Comparison of ENCODE assay signal across 8 mouse cellular contexts in genomic region chr3:90255194-90255565, GRCm38 (mm10). TPM values are rescaled to one million over a fixed set of nuclear protein-coding genes. Genes with fewer than 3 reads are reported as not detected.
DNase-seq lines count a peak whose midpoint lies in the region; ATAC-seq and TF ChIP-seq lines count a peak whose summit lies in the region.

No protein-coding gene starts in this region.

- no peaks in the 10 kb centered on the region for H3K27me3 ChIP-seq in heart, embryonic 11.5 days (ENCODE audit: control insufficient read depth, insufficient read depth, low read length)
- H3K27me3 ChIP-seq in E14TG2a.4 (ENCODE audit: insufficient read depth, low read length), result no peaks in the 10 kb centered on the region
- no peaks in the 10 kb centered on the region for H3K27me3 ChIP-seq in forebrain, embryonic 13.5 days
- H3K27me3 ChIP-seq in liver, embryonic 15.5 days, result no peaks in the 10 kb centered on the region

- no peaks in the 10 kb centered on the region for H3K9me3 ChIP-seq in heart, embryonic 11.5 days (replicated peaks; ENCODE audit: control insufficient read depth, low read length)
- no peaks in the 10 kb centered on the region for H3K9me3 ChIP-seq in E14TG2a.4 (ENCODE audit: low read length)
- H3K9me3 ChIP-seq in forebrain, embryonic 13.5 days (replicated peaks), result no peaks in the 10 kb centered on the region
- no peaks in the 10 kb centered on the region for H3K9me3 ChIP-seq in liver, embryonic 15.5 days (replicated peaks)

- H3K9ac ChIP-seq in heart, embryonic 11.5 days (ENCODE audit: low read depth, low read length), result peak overlapping the region; percentile 92
- peak overlapping the region; percentile 92 for H3K9ac ChIP-seq in forebrain, embryonic 13.5 days
- peak overlapping the region; percentile 82 for H3K9ac ChIP-seq in liver, embryonic 15.5 days

- H3K27ac ChIP-seq in heart, embryonic 11.5 days (ENCODE audit: low read depth, low read length), result peak overlapping the region; percentile 87
- H3K27ac ChIP-seq in forebrain, embryonic 13.5 days, result no peak overlapping the region
- H3K27ac ChIP-seq in liver, embryonic 15.5 days (replicated peaks), result peak overlapping the region; percentile 86

- TF ChIP-seq CTCF in E14TG2a.4 (conservative IDR thresholded peaks at IDR 0.05; ENCODE audit: low read length), result no peak

- peaks cover 6% of the 10 kb centered on the region for H3K4me1 ChIP-seq in heart, embryonic 11.5 days (ENCODE audit: control insufficient read depth, insufficient read depth, low read length)
- peaks cover 27% of the 10 kb centered on the region for H3K4me1 ChIP-seq in E14TG2a.4 (replicated peaks; ENCODE audit: low read depth, low read length)
- H3K4me1 ChIP-seq in forebrain, embryonic 13.5 days, result peaks cover 23% of the 10 kb centered on the region
- H3K4me1 ChIP-seq in liver, embryonic 15.5 days (replicated peaks), result peaks cover 29% of the 10 kb centered on the region

- peaks cover 10% of the 10 kb centered on the region for H3K36me3 ChIP-seq in heart, embryonic 11.5 days (ENCODE audit: control insufficient read depth, insufficient read depth, low read length)
- H3K36me3 ChIP-seq in E14TG2a.4 (ENCODE audit: insufficient read depth, low read length), result peaks cover 68% of the 10 kb centered on the region
- peaks cover 48% of the 10 kb centered on the region for H3K36me3 ChIP-seq in forebrain, embryonic 13.5 days (ENCODE audit: poor library complexity, severe bottlenecking)
- H3K36me3 ChIP-seq in liver, embryonic 15.5 days (replicated peaks), result peaks cover 40% of the 10 kb centered on the region

- DNase-seq in heart, postnatal 4 days, result no peak
- no peak for DNase-seq in adrenal gland, postnatal 10 days
- DNase-seq in frontal cortex, adult 2 months (ENCODE audit: extremely low spot score in 1 of 2, low spot score in 1 of 2), result no peak
- no peak for DNase-seq in layer of hippocampus, postnatal 10 days (ENCODE audit: low spot score in 2 of 2)

- peak overlapping the region; percentile 91 for H3K4me3 ChIP-seq in heart, embryonic 11.5 days (ENCODE audit: low read depth, low read length)
- peak overlapping the region; percentile 98 for H3K4me3 ChIP-seq in E14TG2a.4 (replicated peaks; ENCODE audit: low read length)
- peak overlapping the region; percentile 89 for H3K4me3 ChIP-seq in forebrain, embryonic 13.5 days
- H3K4me3 ChIP-seq in liver, embryonic 15.5 days (replicated peaks), result peak overlapping the region; percentile 87

- 28% methylated on average over 2 of the region's 2 CpGs for WGBS in heart, embryonic 11.5 days (ENCODE audit: insufficient replicate concordance)
- 25% methylated on average over 2 of the region's 2 CpGs for WGBS in forebrain, embryonic 13.5 days
- 24% methylated on average over 2 of the region's 2 CpGs for WGBS in liver, embryonic 15.5 days (ENCODE audit: insufficient replicate concordance)

- peak overlapping the region; percentile 87 for H3K4me2 ChIP-seq in heart, embryonic 11.5 days
- H3K4me2 ChIP-seq in forebrain, embryonic 13.5 days, result peak overlapping the region; percentile 65
- H3K4me2 ChIP-seq in liver, embryonic 15.5 days, result peak overlapping the region; percentile 86

- ATAC-seq in heart, embryonic 11.5 days (replicated peaks; ENCODE audit: insufficient number of reproducible peaks, low FRiP score, low TSS enrichment), result no peak
- ATAC-seq in forebrain, embryonic 13.5 days, result no peak
- no peak for ATAC-seq in liver, embryonic 15.5 days (ENCODE audit: insufficient read depth)

RNA-seq across cellular contexts. Expression of gene Crtc2, which starts 1.2 kb away (rescaled TPM):
- 7.5 and 11.6 TPM in 2 replicates for polyA plus RNA-seq in heart, embryonic 11.5 days (2014; fragmentation: Nextera tagmentation; extraction: Ambion mirVana)
- total RNA-seq in heart, postnatal 4 days (2021), result 10 to 100 TPM; 18.0 to 18.8 TPM
- polyA plus RNA-seq in forebrain, embryonic 13.5 days (2015; fragmentation: Nextera tagmentation; extraction: Ambion mirVana), result 17.2 and 21.5 TPM in 2 replicates
- polyA plus RNA-seq in liver, embryonic 15.5 days (2015; fragmentation: Nextera tagmentation; extraction: Ambion mirVana), result 6.1 and 7.9 TPM in 2 replicates
- total RNA-seq in adrenal gland, postnatal 10 days (2021), result 10 to 100 TPM; 36.1 to 47.7 TPM
- 55.0 and 58.0 TPM in 2 replicates for polyA plus RNA-seq in frontal cortex, adult 2 months (2012; rRNA removed)
- total RNA-seq in layer of hippocampus, postnatal 10 days (2021), result 10 to 100 TPM; 29.8 to 34.6 TPM

RNA-seq across cellular contexts. Expression of gene Slc39a1, which starts 7.2 kb away (rescaled TPM):
- 74.0 and 80.8 TPM in 2 replicates for polyA plus RNA-seq in heart, embryonic 11.5 days (2014; fragmentation: Nextera tagmentation; extraction: Ambion mirVana)
- 100 to 1,000 TPM; 101 to 106 TPM for total RNA-seq in heart, postnatal 4 days (2021)
- 55.0 and 55.3 TPM in 2 replicates for polyA plus RNA-seq in forebrain, embryonic 13.5 days (2015; fragmentation: Nextera tagmentation; extraction: Ambion mirVana)
- polyA plus RNA-seq in liver, embryonic 15.5 days (2015; fragmentation: Nextera tagmentation; extraction: Ambion mirVana), result 27.6 and 28.1 TPM in 2 replicates
- 100 to 1,000 TPM; 114 to 118 TPM for total RNA-seq in adrenal gland, postnatal 10 days (2021)
- polyA plus RNA-seq in frontal cortex, adult 2 months (2012; rRNA removed), result 33.7 and 36.1 TPM in 2 replicates
- 10 to 100 TPM; 48.6 to 52.3 TPM for total RNA-seq in layer of hippocampus, postnatal 10 days (2021)

RNA-seq across cellular contexts. Expression of gene Dennd4b, which starts 9.8 kb away (rescaled TPM):
- 4.1 and 4.4 TPM in 2 replicates for polyA plus RNA-seq in heart, embryonic 11.5 days (2014; fragmentation: Nextera tagmentation; extraction: Ambion mirVana)
- total RNA-seq in heart, postnatal 4 days (2021), result 10 to 100 TPM; 22.2 to 22.3 TPM
- 3.1 and 4.5 TPM in 2 replicates for polyA plus RNA-seq in forebrain, embryonic 13.5 days (2015; fragmentation: Nextera tagmentation; extraction: Ambion mirVana)
- 2.3 and 2.6 TPM in 2 replicates for polyA plus RNA-seq in liver, embryonic 15.5 days (2015; fragmentation: Nextera tagmentation; extraction: Ambion mirVana)
- total RNA-seq in adrenal gland, postnatal 10 days (2021), result 10 to 100 TPM in 1 of 2 experiments, 1 to 10 TPM in 1; 8.5 to 17.0 TPM
- polyA plus RNA-seq in frontal cortex, adult 2 months (2012; rRNA removed), result 38.1 and 43.1 TPM in 2 replicates
- total RNA-seq in layer of hippocampus, postnatal 10 days (2021), result 10 to 100 TPM; 23.1 to 28.8 TPM

RNA-seq across cellular contexts. Expression of gene Creb3l4, which starts 11.9 kb away (rescaled TPM):
- 2.3 and 2.6 TPM in 2 replicates for polyA plus RNA-seq in heart, embryonic 11.5 days (2014; fragmentation: Nextera tagmentation; extraction: Ambion mirVana)
- total RNA-seq in heart, postnatal 4 days (2021), result under 1 TPM; 0.18 to 0.19 TPM
- polyA plus RNA-seq in forebrain, embryonic 13.5 days (2015; fragmentation: Nextera tagmentation; extraction: Ambion mirVana), result 5.2 and 5.8 TPM in 2 replicates
- 0.37 and 0.47 TPM in 2 replicates for polyA plus RNA-seq in liver, embryonic 15.5 days (2015; fragmentation: Nextera tagmentation; extraction: Ambion mirVana)
- under 1 TPM; 0.36 to 0.55 TPM for total RNA-seq in adrenal gland, postnatal 10 days (2021)
- 0.29 and 0.38 TPM in 2 replicates for polyA plus RNA-seq in frontal cortex, adult 2 months (2012; rRNA removed)
- total RNA-seq in layer of hippocampus, postnatal 10 days (2021), result not detected

RNA-seq across cellular contexts. Expression of gene Jtb, which starts 23.8 kb away (rescaled TPM):
- polyA plus RNA-seq in heart, embryonic 11.5 days (2014; fragmentation: Nextera tagmentation; extraction: Ambion mirVana), result 90.7 and 95.8 TPM in 2 replicates
- total RNA-seq in heart, postnatal 4 days (2021), result 10 to 100 TPM; 40.9 to 47.4 TPM
- polyA plus RNA-seq in forebrain, embryonic 13.5 days (2015; fragmentation: Nextera tagmentation; extraction: Ambion mirVana), result 102 and 111 TPM in 2 replicates
- polyA plus RNA-seq in liver, embryonic 15.5 days (2015; fragmentation: Nextera tagmentation; extraction: Ambion mirVana), result 40.7 and 42.7 TPM in 2 replicates
- total RNA-seq in adrenal gland, postnatal 10 days (2021), result 10 to 100 TPM; 57.2 to 57.9 TPM
- 52.7 and 57.6 TPM in 2 replicates for polyA plus RNA-seq in frontal cortex, adult 2 months (2012; rRNA removed)
- 10 to 100 TPM; 50.2 to 59.4 TPM for total RNA-seq in layer of hippocampus, postnatal 10 days (2021)
